Mouse (Mus musculus): ENCODE measurements at regions not wholly inside any gene's neighbourhood (a gene's known extent, or its start where the extent isn't known, plus 50 kb on each side); places are given as distances from the start of the nearest gene placed in this dataset.
A peak's percentile ranks its signal among the peaks of the same experiment; 100 is the strongest.

- no peak for DNase-seq (ENCODE audit: low read depth, low spot score)
Observed at GRCm38 (mm10) chr10:98558560-98558959, 355.6 kb upstream of the Atp2b1 start.

- DNase-seq (ENCODE audit: low read depth, low spot score) = no peak
Observed at GRCm38 (mm10) chr10:98562297-98562912, 351.8 kb upstream of the Atp2b1 start.

- no peak for DNase-seq (ENCODE audit: low read depth, low spot score)
Observed at GRCm38 (mm10) chr10:98572782-98573536, 341.2 kb upstream of the Atp2b1 start.

GRCm38 (mm10) chr10:98577040-98577439, 337.2 kb upstream of the Atp2b1 start:
- no peak for DNase-seq (ENCODE audit: low read depth, low spot score)

- DNase-seq (ENCODE audit: low read depth, low spot score) = no peak
Observed at GRCm38 (mm10) chr10:98584776-98585175, 329.4 kb upstream of the Atp2b1 start.

GRCm38 (mm10) chr10:98589726-98590125, 324.5 kb upstream of the Atp2b1 start:
- no peak for DNase-seq (ENCODE audit: low read depth, low spot score)

- DNase-seq (ENCODE audit: low read depth, low spot score) = no peak
Observed at GRCm38 (mm10) chr10:98592154-98592553, 322.1 kb upstream of the Atp2b1 start.

GRCm38 (mm10) chr10:98593910-98594309, 320.3 kb upstream of the Atp2b1 start:
- no peak for DNase-seq (ENCODE audit: low read depth, low spot score)

- no peak for DNase-seq (ENCODE audit: low read depth, low spot score)
Observed at GRCm38 (mm10) chr10:98608221-98608941, 305.8 kb upstream of the Atp2b1 start.

GRCm38 (mm10) chr10:98610708-98611107, 303.5 kb upstream of the Atp2b1 start:
- no peak for DNase-seq (ENCODE audit: low read depth, low spot score)

GRCm38 (mm10) chr10:98611707-98612360, 302.4 kb upstream of the Atp2b1 start:
- no peak for DNase-seq (ENCODE audit: low read depth, low spot score)

- no peak for DNase-seq (ENCODE audit: low read depth, low spot score)
Observed at GRCm38 (mm10) chr10:98618736-98619525, 295.3 kb upstream of the Atp2b1 start.

- no peak for DNase-seq (ENCODE audit: low read depth, low spot score)
Observed at GRCm38 (mm10) chr10:98624103-98624502, 290.1 kb upstream of the Atp2b1 start.

- DNase-seq (ENCODE audit: low read depth, low spot score) = no peak
Observed at GRCm38 (mm10) chr10:98624681-98625321, 289.4 kb upstream of the Atp2b1 start.

- peak; percentile 3 for DNase-seq (ENCODE audit: low read depth, low spot score)
Observed at GRCm38 (mm10) chr10:98628191-98628590, 286.0 kb upstream of the Atp2b1 start.

GRCm38 (mm10) chr10:98629248-98629647, 285.0 kb upstream of the Atp2b1 start:
- DNase-seq (ENCODE audit: low read depth, low spot score) = peak; percentile 45

GRCm38 (mm10) chr10:98637759-98638611, 276.2 kb upstream of the Atp2b1 start:
- no peak for DNase-seq (ENCODE audit: low read depth, low spot score)

GRCm38 (mm10) chr10:98645681-98646122, 268.5 kb upstream of the Atp2b1 start:
- DNase-seq (ENCODE audit: low read depth, low spot score) = no peak

GRCm38 (mm10) chr10:98646311-98646999, 267.8 kb upstream of the Atp2b1 start:
- DNase-seq (ENCODE audit: low read depth, low spot score) = no peak
